Mouse (Mus musculus) bone marrow, adult 2 months (tissue): ENCODE data around the gene Numbl.

Experiments used
- CTCF ChIP-seq: fragments of 200-500 bp; IDR thresholded peaks from 2 replicates; pipeline ENCODE4 v1.5.1; 2011; ENCODE audit warnings: low read length, control low read depth; ENCODE audit not compliant: control insufficient read depth, insufficient read depth
- POLR2A ChIP-seq: fragments of 200-500 bp; IDR thresholded peaks from 2 replicates; pipeline ENCODE4 v1.6.1; 2011; ENCODE audit warnings: low read depth, mild to moderate bottlenecking, control low read depth, low read length, borderline replicate concordance; ENCODE audit not compliant: control insufficient read depth

DNA sequence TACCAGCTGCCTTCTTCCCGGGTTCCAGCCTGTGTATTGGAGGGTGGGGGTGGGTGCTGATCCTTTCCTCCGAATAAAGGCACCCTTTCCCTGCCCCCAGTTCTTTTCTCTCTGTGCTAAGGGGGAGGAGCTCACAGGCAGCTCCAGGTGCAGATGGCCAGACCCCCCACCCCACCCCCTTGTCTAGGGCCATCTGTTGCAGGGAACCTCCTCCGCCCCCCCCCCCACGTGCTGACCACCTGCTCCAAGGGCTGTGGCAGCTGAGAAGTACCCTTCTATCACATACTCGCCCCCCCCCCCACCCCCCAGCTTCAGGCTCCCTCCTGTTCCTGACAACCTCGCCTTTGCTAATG lies 405 bp upstream of the Numbl start:
- TF ChIP-seq POLR2A (no peak), CTCF (no peak)
